Mouse (Mus musculus) lung, embryonic 14.5 days (tissue): Measurements from ENCODE around the gene Lrp6. TPM values are rescaled to one million over a fixed set of nuclear protein-coding genes. Genes with fewer than 3 reads are reported as not detected.

ENCODE experiments used
- ATAC-seq: fragments of 200-750 bp; cut with Nextera tagmentation; 2 replicates; pipeline ENCODE4 v1.8.0; 2017; ENCODE audit warnings: mild to moderate bottlenecking, moderate TSS enrichment, moderate library complexity; ENCODE audit not compliant: insufficient read depth
- DNase-seq: peaks from one replicate; pipeline ENCODE4 v3.0.0-alpha.2; 2015
- H3K27ac ChIP-seq: fragments of 300-500 bp; sonication (generic); 2 replicates; pipeline ENCODE4 v1.5.1; 2014; ENCODE audit warnings: low read depth, mild to moderate bottlenecking, moderate library complexity
- H3K27me3 ChIP-seq: fragments of 300-500 bp; sonication (generic); 2 replicates; pipeline ENCODE4 v1.6.1; 2014; ENCODE audit warnings: low read length, control low read depth; ENCODE audit not compliant: insufficient read depth
- H3K36me3 ChIP-seq: fragments of 300-500 bp; sonication (generic); 2 replicates; pipeline ENCODE4 v1.6.1; 2014; ENCODE audit warnings: control low read depth; ENCODE audit not compliant: insufficient read depth
- H3K4me1 ChIP-seq: fragments of 300-500 bp; sonication (generic); 2 replicates; pipeline ENCODE4 v1.6.1; 2014; ENCODE audit warnings: antibody characterized with exemption, control low read depth; ENCODE audit not compliant: insufficient read depth
- H3K4me2 ChIP-seq: fragments of 300-500 bp; sonication (generic); 2 replicates; pipeline ENCODE4 v1.6.1; 2014; ENCODE audit warnings: mild to moderate bottlenecking
- H3K4me3 ChIP-seq: fragments of 300-500 bp; sonication (generic); 2 replicates; pipeline ENCODE4 v1.5.1; 2014; ENCODE audit warnings: low read depth, low read length
- H3K9ac ChIP-seq: fragments of 300-500 bp; sonication (generic); 2 replicates; pipeline ENCODE4 v1.6.1; 2014
- H3K9me3 ChIP-seq: fragments of 300-500 bp; sonication (generic); 2 replicates; pipeline ENCODE4 v1.6.1; 2016; ENCODE audit warnings: low read depth, low read length, control low read depth
- CTCF ChIP-seq: IDR thresholded peaks from 2 replicates; pipeline ENCODE4 v1.5.1; 2016; ENCODE audit warnings: antibody characterized with exemption, low read depth
- WGBS: fragments of 180-500 bp; shearing (Covaris S2); extraction: QIAGEN DNeasy Blood & Tissue Kit; methylation state at CpG from one replicate; pipeline ENCODE4 v1.1.7; 2014; 5-methylcytosine and 5-hydroxymethylcytosine counted together
- polyA plus RNA-seq: library from polyadenylated mRNA; unstranded; fragments of >200 nt; fragmentation: Nextera tagmentation; extraction: Ambion mirVana; gene quantifications from 2 replicates; pipeline ENCODE4 v1.2.1, GENCODE M21; 2014

Lrp6 gene
- polyA plus RNA-seq, 1 experiment from 2014 or later = 35.8 TPM

- Histone ChIP-seq H3K4me1 (peaks cover 12% of the 10 kb centered on the region; the same call in 1 of the 2 replicates), H3K36me3 (0 out of 2 replicates have a peak, but pooled peaks cover 3% of the 10 kb centered on the region), H3K27me3 (no peaks in the 10 kb centered on the region), H3K27ac (no peak overlapping the region), H3K9me3 (no peaks in the 10 kb centered on the region), H3K4me3 (no peak overlapping the region), H3K9ac (no peak overlapping the region), H3K4me2 (no peak overlapping the region)
- ATAC-seq (no peak), DNase-seq (no peak)
- 71% methylated on average over 6 of the region's 6 CpGs for WGBS
- no peak for TF ChIP-seq CTCF
These were observed 53.8 kb downstream of the Lrp6 start for GRCm38 (mm10) chr6:134513011-134513410.

GRCm38 (mm10) chr6:134512478-134512877 lies 54.3 kb downstream of the Lrp6 start:
- Histone ChIP-seq H3K4me3 (no peak overlapping the region), H3K27ac (no peak overlapping the region), H3K4me1 (peaks cover 12% of the 10 kb centered on the region; the same call in 1 of the 2 replicates), H3K27me3 (no peaks in the 10 kb centered on the region), H3K4me2 (no peak overlapping the region), H3K9ac (no peak overlapping the region), H3K9me3 (no peaks in the 10 kb centered on the region), H3K36me3 (peaks cover 6% of the 10 kb centered on the region; the same call in 1 of the 2 replicates)
- no peak for TF ChIP-seq CTCF
- DNase-seq (no peak), ATAC-seq (no peak)
- WGBS = 53% methylated on average over 2 of the region's 2 CpGs

- ATAC-seq (no peak), DNase-seq (no peak)
- H3K4me3 ChIP-seq = no peak overlapping the region
- no peak overlapping the region for H3K9ac ChIP-seq
- no peaks in the 10 kb centered on the region for H3K9me3 ChIP-seq
- H3K36me3 ChIP-seq = peaks cover 19% of the 10 kb centered on the region
- H3K4me1 ChIP-seq = peaks cover 12% of the 10 kb centered on the region; the same call in 1 of the 2 replicates
- no peak overlapping the region for H3K27ac ChIP-seq
- TF ChIP-seq CTCF = no peak
- no peak overlapping the region for H3K4me2 ChIP-seq
- no peaks in the 10 kb centered on the region for H3K27me3 ChIP-seq
These were observed 55.6 kb downstream of the Lrp6 start for GRCm38 (mm10) chr6:134511118-134511517.

- no peaks in the 10 kb centered on the region for H3K9me3 ChIP-seq
These were observed 56.5 kb downstream of the Lrp6 start for GRCm38 (mm10) chr6:134510280-134510679.

GRCm38 (mm10) chr6:134509731-134510226 lies 57.0 kb downstream of the Lrp6 start:
- H3K4me1 ChIP-seq = peaks cover 12% of the 10 kb centered on the region; the same call in 1 of the 2 replicates
- H3K9ac ChIP-seq = no peak overlapping the region
- no peak overlapping the region for H3K27ac ChIP-seq
- peak overlapping the region; percentile 29; the same call in 1 of the 2 replicates for H3K4me2 ChIP-seq
- DNase-seq = peak; percentile 58
- no peak overlapping the region for H3K4me3 ChIP-seq
- 17% methylated on average over 10 of the region's 10 CpGs for WGBS
- H3K9me3 ChIP-seq = no peaks in the 10 kb centered on the region
- TF ChIP-seq CTCF = no peak
- H3K36me3 ChIP-seq = peaks cover 27% of the 10 kb centered on the region
- H3K27me3 ChIP-seq = no peaks in the 10 kb centered on the region
- ATAC-seq = peak; percentile 53; the same call in 1 of the 2 replicates

More at GRCm38 (mm10) chr6:134510280-134510679, 56.5 kb downstream of the Lrp6 start:
- Histone ChIP-seq H3K27ac (no peak overlapping the region), H3K9ac (no peak overlapping the region), H3K4me3 (no peak overlapping the region), H3K4me2 (peak overlapping the region; percentile 29; the same call in 1 of the 2 replicates), H3K27me3 (no peaks in the 10 kb centered on the region), H3K36me3 (peaks cover 27% of the 10 kb centered on the region), H3K4me1 (peaks cover 12% of the 10 kb centered on the region; the same call in 1 of the 2 replicates)
- TF ChIP-seq CTCF = no peak
- DNase-seq (no peak), ATAC-seq (no peak)
- 45% methylated on average over 2 of the region's 2 CpGs for WGBS

- H3K27ac ChIP-seq = no peak overlapping the region
- DNase-seq (peak; percentile 37), ATAC-seq (no peak)
- H3K36me3 ChIP-seq = peaks cover 35% of the 10 kb centered on the region
- no peak for TF ChIP-seq CTCF
- H3K9ac ChIP-seq = no peak overlapping the region
- no peaks in the 10 kb centered on the region for H3K27me3 ChIP-seq
- H3K9me3 ChIP-seq = no peaks in the 10 kb centered on the region
- 0 out of 2 replicates have a peak, but pooled peaks cover 3% of the 10 kb centered on the region for H3K4me1 ChIP-seq
- H3K4me3 ChIP-seq = no peak overlapping the region
- WGBS = 14% methylated on average over 4 of the region's 4 CpGs
- no peak overlapping the region for H3K4me2 ChIP-seq
These were observed 61.9 kb downstream of the Lrp6 start for GRCm38 (mm10) chr6:134504866-134505265.

- 49% methylated on average over 7 of the region's 7 CpGs for WGBS
- Histone ChIP-seq H3K4me1 (peaks cover 6% of the 10 kb centered on the region; the same call in 1 of the 2 replicates), H3K9ac (no peak overlapping the region), H3K36me3 (peaks cover 44% of the 10 kb centered on the region), H3K4me3 (no peak overlapping the region), H3K4me2 (no peak overlapping the region), H3K27me3 (no peaks in the 10 kb centered on the region), H3K9me3 (no peaks in the 10 kb centered on the region), H3K27ac (no peak overlapping the region)
- no peak for TF ChIP-seq CTCF
- ATAC-seq = no peak
- DNase-seq = peak; percentile 41
These were observed 64.4 kb downstream of the Lrp6 start for GRCm38 (mm10) chr6:134502335-134502734.
